Mouse (Mus musculus): ENCODE measurements around the gene Alkbh1.

DNA sequence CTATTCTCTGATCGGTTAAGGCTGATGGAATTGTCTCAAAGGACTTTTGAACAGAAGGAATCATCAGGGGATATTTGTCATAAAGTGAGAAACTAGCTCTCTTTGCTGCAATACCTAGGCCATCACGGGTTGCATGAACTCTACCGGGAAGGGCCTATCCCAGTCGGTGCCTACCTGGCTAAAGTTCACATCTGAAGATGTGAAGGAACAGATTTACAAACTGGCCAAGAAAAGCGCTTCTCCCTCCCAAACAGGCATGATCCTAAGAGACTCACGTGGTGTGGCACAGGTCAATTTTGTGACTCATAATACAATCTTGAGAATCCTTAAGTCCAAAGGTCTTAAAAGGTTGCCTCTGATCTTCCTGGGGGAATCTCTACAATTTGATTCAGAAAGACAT lies 49.5 kb downstream of the Alkbh1 start:
- TF ChIP-seq EP300 (IDR thresholded peaks at IDR 0.05; ENCODE audit: insufficient read depth, low read depth, low read length) (no peak), CTCF (IDR thresholded peaks at IDR 0.05) (no peak)
